In the genomic region with DNA sequence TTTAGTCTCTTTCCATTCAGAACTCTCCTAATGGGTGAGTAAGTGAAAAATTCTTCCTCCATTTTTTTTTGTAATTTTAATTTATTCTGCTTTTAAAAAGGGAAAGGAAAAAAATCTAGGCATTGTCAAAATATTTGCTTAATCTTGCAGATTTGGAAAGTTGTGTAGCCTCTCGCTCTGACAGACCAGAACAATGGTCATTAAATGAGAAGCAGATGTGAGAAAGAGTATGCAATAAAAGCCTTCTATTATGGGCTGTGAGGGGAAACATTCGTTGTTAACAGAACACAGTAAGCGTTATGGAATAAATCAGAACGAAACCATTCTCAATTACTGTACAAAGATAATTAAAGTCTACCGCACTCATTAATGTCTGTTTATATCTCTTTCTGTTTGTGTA, we compare ENCODE assay signal across 12 mouse cellular contexts.
"Had no signal": no experiment of that assay in that cellular context is flagged by ENCODE, and none has a peak within 500 bp of the region (broad histone marks: within the 10 kb centered on the region; RNA-seq: fewer than 3 reads in every experiment).

No protein-coding gene starts in this region.

- H3K9me3 ChIP-seq: liver, embryonic 13.5 days; lung, embryonic 15.5 days; midbrain, embryonic 10.5 days; neural tube, embryonic 13.5 days had no signal

- H3K27ac ChIP-seq: liver, embryonic 13.5 days; lung, embryonic 15.5 days; midbrain, embryonic 10.5 days; neural tube, embryonic 13.5 days had no signal

- DNase-seq: kidney, adult 8-10 months; kidney, postnatal 25 days; layer of hippocampus, postnatal 36 days; liver; liver, embryonic 13.5 days; liver, postnatal 0 days; right cerebral cortex, adult 18-20 months; right cerebral cortex, postnatal 25 days; thymus, postnatal 4 days had no signal

- H3K36me3 ChIP-seq: liver, embryonic 13.5 days; lung, embryonic 15.5 days; midbrain, embryonic 10.5 days; neural tube, embryonic 13.5 days had no signal

- H3K27me3 ChIP-seq: liver, embryonic 13.5 days; lung, embryonic 15.5 days; neural tube, embryonic 13.5 days had no signal

- H3K4me3 ChIP-seq: liver, embryonic 13.5 days; lung, embryonic 15.5 days; midbrain, embryonic 10.5 days; neural tube, embryonic 13.5 days had no signal

- H3K4me1 ChIP-seq: liver, embryonic 13.5 days; midbrain, embryonic 10.5 days had no signal
